Mouse (Mus musculus) liver, embryonic 11.5 days (tissue): ENCODE results near the gene Erg. TPM values are rescaled to one million over a fixed set of nuclear protein-coding genes. Genes with fewer than 3 reads are reported as not detected.

Experiments used
- ATAC-seq: fragments of 200-750 bp; cut with Nextera tagmentation; replicated peaks from 2 replicates; pipeline ENCODE4 v1.8.0; 2017; ENCODE audit warnings: moderate number of reproducible peaks, mild to moderate bottlenecking, moderate TSS enrichment, moderate library complexity; ENCODE audit not compliant: low FRiP score
- DNase-seq: peaks from one replicate; pipeline ENCODE4 v3.0.0-alpha.2; 2017; ENCODE audit warnings: low spot score
- H3K27ac ChIP-seq: fragments of 300-500 bp; sonication (generic); 2 replicates; pipeline ENCODE4 v1.5.1; 2014; ENCODE audit warnings: mild to moderate bottlenecking, low read depth, low read length, control low read depth
- H3K27me3 ChIP-seq: fragments of 300-500 bp; sonication (generic); replicated peaks from 2 replicates; pipeline ENCODE4 v1.6.1; 2014; ENCODE audit warnings: low read length, mixed read lengths; ENCODE audit not compliant: control insufficient read depth, insufficient read depth
- H3K36me3 ChIP-seq: fragments of 300-500 bp; sonication (generic); 2 replicates; pipeline ENCODE4 v1.6.1; 2014; ENCODE audit warnings: mild to moderate bottlenecking, low read length, moderate library complexity, mixed read lengths; ENCODE audit not compliant: control insufficient read depth, insufficient read depth
- H3K4me1 ChIP-seq: fragments of 300-500 bp; sonication (generic); replicated peaks from 2 replicates; pipeline ENCODE4 v1.6.1; 2014; ENCODE audit warnings: low read length, mixed read lengths; ENCODE audit not compliant: control insufficient read depth, insufficient read depth
- H3K4me2 ChIP-seq: fragments of 300-500 bp; sonication (generic); 2 replicates; pipeline ENCODE4 v1.6.1; 2014; ENCODE audit warnings: mild to moderate bottlenecking, control low read depth, moderate library complexity
- H3K4me3 ChIP-seq: fragments of 300-500 bp; sonication (generic); 2 replicates; pipeline ENCODE4 v1.5.1; 2014; ENCODE audit warnings: low read depth, low read length, control low read depth
- H3K9ac ChIP-seq: fragments of 300-500 bp; sonication (generic); 2 replicates; pipeline ENCODE4 v1.6.1; 2014; ENCODE audit warnings: low read depth, low read length, control low read depth
- H3K9me3 ChIP-seq: fragments of 300-500 bp; sonication (generic); 2 replicates; pipeline ENCODE4 v1.6.1; 2016; ENCODE audit warnings: low read length, inconsistent platforms, mixed read lengths; ENCODE audit not compliant: control insufficient read depth
- WGBS: fragments of 180-500 bp; shearing (Covaris S2); extraction: QIAGEN DNeasy Blood & Tissue Kit; methylation state at CpG from one replicate; pipeline ENCODE4 v1.1.7; 2014; 5-methylcytosine and 5-hydroxymethylcytosine counted together
- polyA plus RNA-seq: library from polyadenylated mRNA; unstranded; fragments of >200 nt; fragmentation: Nextera tagmentation; extraction: Ambion mirVana; gene quantifications from 2 replicates; pipeline ENCODE4 v1.2.1, GENCODE M21; 2014

The Erg gene
- polyA plus RNA-seq, result 2.2 and 3.8 TPM in 2 replicates

- H3K27ac ChIP-seq, result no peak within 1 kb of the TSS
- WGBS, result 11% methylated on average over 5 of the region's 5 CpGs
- H3K4me1 ChIP-seq, result peaks cover 3% of the 10 kb centered on the region; the same call in 1 of the 2 replicates
- H3K36me3 ChIP-seq, result no peaks in the 10 kb centered on the region
- no peak within 1 kb of the TSS for H3K9ac ChIP-seq
- H3K27me3 ChIP-seq, result peaks cover 45% of the 10 kb centered on the region
- DNase-seq (no peak), ATAC-seq (no peak)
- H3K9me3 ChIP-seq, result no peaks in the 10 kb centered on the region
- H3K4me2 ChIP-seq, result peak within 1 kb of the TSS; percentile 71
- peak within 1 kb of the TSS; percentile 43 for H3K4me3 ChIP-seq
Observed at GRCm38 (mm10) chr16:95586311-95586602, at the start of gene Erg. Gene Erg, minus strand, starts transcription at chr16:95586593.

GRCm38 (mm10) chr16:95631816-95632215, 45.4 kb upstream of the Erg start:
- no peak overlapping the region for H3K27ac ChIP-seq
- ATAC-seq (no peak), DNase-seq (no peak)
- H3K27me3 ChIP-seq, result no peaks in the 10 kb centered on the region
- no peak overlapping the region for H3K9ac ChIP-seq
- H3K4me1 ChIP-seq, result no peaks in the 10 kb centered on the region
- no peaks in the 10 kb centered on the region for H3K9me3 ChIP-seq
- H3K36me3 ChIP-seq, result no peaks in the 10 kb centered on the region
- H3K4me3 ChIP-seq, result no peak overlapping the region
- no peak overlapping the region for H3K4me2 ChIP-seq
- 84% methylated on average over 10 of the region's 10 CpGs for WGBS

- WGBS, result 70% methylated on average over 7 of the region's 7 CpGs
- no peak overlapping the region for H3K27ac ChIP-seq
- no peak overlapping the region for H3K4me3 ChIP-seq
- H3K4me2 ChIP-seq, result no peak overlapping the region
- no peak overlapping the region for H3K9ac ChIP-seq
- H3K9me3 ChIP-seq, result no peaks in the 10 kb centered on the region
- ATAC-seq (no peak), DNase-seq (no peak)
- H3K4me1 ChIP-seq, result no peaks in the 10 kb centered on the region
- no peaks in the 10 kb centered on the region for H3K36me3 ChIP-seq
- no peaks in the 10 kb centered on the region for H3K27me3 ChIP-seq
Observed at GRCm38 (mm10) chr16:95623876-95624770, 37.7 kb upstream of the Erg start.

- no peak overlapping the region for H3K9ac ChIP-seq
- no peak overlapping the region for H3K27ac ChIP-seq
- 78% methylated on average over 4 of the region's 4 CpGs for WGBS
- H3K4me1 ChIP-seq, result no peaks in the 10 kb centered on the region
- no peaks in the 10 kb centered on the region for H3K36me3 ChIP-seq
- no peaks in the 10 kb centered on the region for H3K27me3 ChIP-seq
- H3K4me3 ChIP-seq, result no peak overlapping the region
- DNase-seq (no peak), ATAC-seq (no peak)
- H3K9me3 ChIP-seq, result no peaks in the 10 kb centered on the region
- no peak overlapping the region for H3K4me2 ChIP-seq
Observed at GRCm38 (mm10) chr16:95623056-95623455, 36.7 kb upstream of the Erg start.

GRCm38 (mm10) chr16:95619859-95620325, 33.5 kb upstream of the Erg start:
- no peak for DNase-seq
- 64% methylated on average over 4 of the region's 4 CpGs for WGBS
- H3K4me1 ChIP-seq, result no peaks in the 10 kb centered on the region
- no peaks in the 10 kb centered on the region for H3K9me3 ChIP-seq
- H3K36me3 ChIP-seq, result no peaks in the 10 kb centered on the region
- H3K27me3 ChIP-seq, result no peaks in the 10 kb centered on the region; the same call in 1 of the 2 replicates
- no peak overlapping the region for H3K4me3 ChIP-seq
- no peak overlapping the region for H3K9ac ChIP-seq
- no peak overlapping the region for H3K4me2 ChIP-seq
- ATAC-seq, result no peak
- no peak overlapping the region for H3K27ac ChIP-seq

GRCm38 (mm10) chr16:95618206-95618605, 31.8 kb upstream of the Erg start:
- H3K27ac ChIP-seq, result no peak overlapping the region
- no peaks in the 10 kb centered on the region for H3K36me3 ChIP-seq
- no peaks in the 10 kb centered on the region; the same call in 1 of the 2 replicates for H3K27me3 ChIP-seq
- no peaks in the 10 kb centered on the region for H3K9me3 ChIP-seq
- H3K4me1 ChIP-seq, result no peaks in the 10 kb centered on the region
- 70% methylated on average over 15 of the region's 15 CpGs for WGBS
- no peak overlapping the region for H3K9ac ChIP-seq
- H3K4me2 ChIP-seq, result no peak overlapping the region
- ATAC-seq, result no peak
- H3K4me3 ChIP-seq, result no peak overlapping the region
- DNase-seq, result no peak

GRCm38 (mm10) chr16:95617720-95618119, 31.3 kb upstream of the Erg start:
- Histone ChIP-seq H3K27me3 (no peaks in the 10 kb centered on the region; the same call in 1 of the 2 replicates), H3K4me1 (no peaks in the 10 kb centered on the region), H3K4me3 (no peak overlapping the region), H3K36me3 (no peaks in the 10 kb centered on the region), H3K27ac (no peak overlapping the region), H3K4me2 (no peak overlapping the region), H3K9me3 (no peaks in the 10 kb centered on the region), H3K9ac (no peak overlapping the region)
- DNase-seq (no peak), ATAC-seq (no peak)
- WGBS, result 48% methylated on average over 6 of the region's 6 CpGs

GRCm38 (mm10) chr16:95615579-95615978, 29.2 kb upstream of the Erg start:
- no peak for DNase-seq
- Histone ChIP-seq H3K9me3 (no peaks in the 10 kb centered on the region), H3K4me3 (no peak overlapping the region), H3K9ac (no peak overlapping the region), H3K4me2 (no peak overlapping the region), H3K4me1 (no peaks in the 10 kb centered on the region), H3K27ac (no peak overlapping the region), H3K36me3 (no peaks in the 10 kb centered on the region), H3K27me3 (no peaks in the 10 kb centered on the region; the same call in 1 of the 2 replicates)
- ATAC-seq, result no peak
- 30% methylated on average over 6 of the region's 6 CpGs for WGBS

GRCm38 (mm10) chr16:95614482-95614881, 28.1 kb upstream of the Erg start:
- Histone ChIP-seq H3K9ac (no peak overlapping the region), H3K4me1 (no peaks in the 10 kb centered on the region), H3K27me3 (no peaks in the 10 kb centered on the region; the same call in 1 of the 2 replicates), H3K4me2 (no peak overlapping the region), H3K36me3 (no peaks in the 10 kb centered on the region), H3K27ac (no peak overlapping the region), H3K9me3 (no peaks in the 10 kb centered on the region), H3K4me3 (no peak overlapping the region)
- 87% methylated on average over 2 of the region's 2 CpGs for WGBS
- DNase-seq (no peak), ATAC-seq (no peak)
